Mouse (Mus musculus): ENCODE measurements around the gene Dtd2.
A peak's percentile ranks its signal among the peaks of the same experiment; 100 is the strongest.

The Dtd2 gene

GRCm38 (mm10) chr12:51983625-51984024 is 22.7 kb downstream of the Dtd2 start:
- no peak for DNase-seq

GRCm38 (mm10) chr12:51976531-51976930 is 29.8 kb downstream of the Dtd2 start:
- DNase-seq = peak; percentile 28

GRCm38 (mm10) chr12:51974381-51974780 is 31.9 kb downstream of the Dtd2 start:
- no peak for DNase-seq

DNA sequence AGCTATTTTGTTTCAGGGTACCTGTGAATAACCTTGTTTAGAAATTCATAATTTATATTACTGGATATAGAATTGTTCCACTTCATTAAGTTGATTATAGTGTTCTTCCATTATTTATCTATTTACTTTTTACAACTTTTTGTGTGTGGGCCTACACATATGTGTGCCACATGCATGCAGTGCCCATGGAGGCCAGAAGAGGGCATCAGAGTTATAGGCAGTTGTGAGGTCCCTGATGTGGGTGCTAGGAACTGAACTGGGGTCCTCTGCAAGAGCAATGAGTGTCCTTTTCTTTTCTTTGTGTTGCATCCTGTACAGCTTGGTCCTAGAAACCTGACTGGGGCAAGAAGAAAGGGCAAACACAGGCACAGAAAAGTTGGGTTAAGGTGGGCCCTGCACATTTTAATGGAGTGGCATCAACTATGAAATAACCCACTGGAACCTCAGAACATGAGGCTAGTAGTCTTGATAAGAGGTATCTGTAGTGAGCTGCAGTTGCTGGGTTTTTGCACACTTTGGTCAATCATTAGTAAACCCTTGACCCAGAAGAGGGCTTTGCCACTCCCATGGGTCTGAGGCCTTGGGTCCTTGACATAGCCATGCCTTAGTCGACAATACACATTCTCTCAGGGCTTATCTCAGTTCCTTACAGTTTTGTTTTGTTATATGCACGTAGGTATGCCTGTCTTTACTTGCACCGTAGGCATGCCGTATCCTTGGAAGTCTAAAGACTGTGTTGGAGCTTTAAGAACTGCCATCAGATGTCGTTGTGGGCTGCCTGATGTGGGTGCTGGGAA is 33.8 kb downstream of the Dtd2 start:
- no peak for DNase-seq

DNA sequence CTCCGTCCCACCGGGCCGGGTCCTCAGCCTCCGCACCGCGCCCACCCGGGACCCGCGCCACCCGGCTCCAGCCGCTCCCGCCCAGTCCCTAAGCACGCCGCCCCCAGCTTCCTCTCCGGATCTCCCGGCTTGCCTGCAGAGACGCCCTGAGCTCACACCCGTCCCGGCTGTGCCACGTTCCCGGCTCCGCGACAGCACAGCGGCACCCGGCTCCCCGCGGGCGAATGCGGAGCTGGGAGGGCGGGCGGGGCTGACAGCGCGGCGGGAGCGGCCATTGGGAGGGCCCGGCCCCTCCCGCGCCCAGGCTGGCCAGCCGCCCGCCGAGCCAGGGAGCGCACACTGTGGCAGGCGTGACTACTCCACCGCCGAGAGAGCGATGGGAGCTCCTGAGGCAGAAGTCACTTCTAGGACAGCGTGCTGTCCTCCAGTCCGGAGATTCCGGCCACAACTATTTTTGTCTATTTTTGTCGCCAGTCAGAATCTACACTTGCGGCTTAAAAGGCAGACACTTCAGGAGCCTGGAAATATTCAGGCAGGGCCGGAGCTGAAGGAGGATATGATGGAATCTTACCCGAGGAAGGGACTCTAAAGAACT is 35.1 kb downstream of the Dtd2 start, which contains the start of gene Heatr5a:
Gene Heatr5a (minus strand): TSS at position 252 of the 595 bp plus-strand sequence.
- DNase-seq = peak; percentile 88

GRCm38 (mm10) chr12:51970352-51971069 is 35.8 kb downstream of the Dtd2 start:
- no peak for DNase-seq

DNA sequence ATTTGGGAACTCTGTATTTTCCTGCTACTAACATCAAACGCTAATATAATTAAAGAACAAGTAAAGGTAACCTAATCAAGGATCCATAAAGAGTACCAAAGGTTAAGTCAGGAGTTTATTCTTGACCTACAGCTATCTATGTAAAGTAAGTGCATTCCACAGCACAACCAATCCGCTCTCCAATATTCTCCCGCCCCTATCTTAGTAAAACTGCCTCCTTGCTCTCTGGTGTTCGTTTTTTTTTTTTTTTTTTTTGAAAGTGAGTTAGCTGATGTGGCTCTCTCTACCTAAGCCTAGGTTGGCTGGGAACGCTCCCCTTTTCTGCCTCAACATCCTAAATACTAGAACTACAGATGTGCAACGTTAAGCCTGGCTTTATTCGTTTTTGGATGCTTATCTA is 36.4 kb downstream of the Dtd2 start:
- no peak for DNase-seq

GRCm38 (mm10) chr12:51969092-51969491 is 37.2 kb downstream of the Dtd2 start:
- DNase-seq = no peak

DNA sequence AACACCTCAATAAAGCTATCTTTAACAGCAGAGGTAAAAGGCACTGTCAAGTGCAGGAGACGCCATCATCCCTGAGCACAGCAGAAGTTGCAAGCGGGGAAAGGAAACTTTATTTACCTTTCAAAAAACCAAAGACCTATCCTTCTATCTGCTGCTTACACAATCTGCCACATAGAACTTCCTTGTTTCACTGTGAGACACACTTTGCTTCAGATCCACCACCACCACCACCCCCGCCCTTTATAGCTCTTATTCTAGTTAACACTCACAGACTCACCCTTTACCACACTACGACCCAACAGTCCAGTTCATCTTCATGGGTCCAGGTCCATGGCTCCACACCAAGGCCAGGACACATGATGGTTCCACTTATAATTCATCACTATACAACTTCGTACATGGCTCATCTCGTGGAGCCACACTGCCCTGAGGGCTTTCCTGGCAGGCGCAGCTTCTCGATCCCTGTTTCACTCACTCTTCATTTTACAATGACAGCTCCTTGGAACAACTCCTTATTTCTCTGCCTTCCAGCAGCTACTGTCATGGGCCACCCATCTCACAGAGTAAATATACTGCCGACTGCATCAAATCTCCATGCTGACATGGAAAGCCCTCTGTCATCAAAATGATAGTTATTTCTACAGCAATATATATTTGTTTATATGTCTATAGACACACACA is 38.2 kb downstream of the Dtd2 start:
- no peak for DNase-seq

- no peak for DNase-seq
Observed at GRCm38 (mm10) chr12:51957626-51958025, 48.7 kb downstream of the Dtd2 start.

DNA sequence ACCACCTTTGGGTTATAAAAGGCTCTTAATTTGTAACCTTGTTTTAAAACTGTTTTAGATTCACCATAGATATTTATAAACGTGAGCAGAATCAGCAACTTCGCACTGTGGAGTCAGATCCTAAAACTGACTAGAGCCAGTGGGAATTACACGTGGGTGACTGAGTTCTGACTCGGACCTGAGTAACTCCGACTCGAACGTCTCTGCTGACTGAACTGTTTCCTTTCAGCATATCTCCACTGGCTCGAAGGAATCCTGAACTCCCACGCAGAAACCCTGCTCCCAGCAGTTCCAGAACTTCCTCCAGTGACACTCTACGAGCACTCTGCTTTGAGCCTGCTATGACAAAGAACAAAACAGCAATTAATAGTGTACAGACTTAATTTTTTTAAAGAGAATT is 54.0 kb downstream of the Dtd2 start:
- DNase-seq = no peak

DNA sequence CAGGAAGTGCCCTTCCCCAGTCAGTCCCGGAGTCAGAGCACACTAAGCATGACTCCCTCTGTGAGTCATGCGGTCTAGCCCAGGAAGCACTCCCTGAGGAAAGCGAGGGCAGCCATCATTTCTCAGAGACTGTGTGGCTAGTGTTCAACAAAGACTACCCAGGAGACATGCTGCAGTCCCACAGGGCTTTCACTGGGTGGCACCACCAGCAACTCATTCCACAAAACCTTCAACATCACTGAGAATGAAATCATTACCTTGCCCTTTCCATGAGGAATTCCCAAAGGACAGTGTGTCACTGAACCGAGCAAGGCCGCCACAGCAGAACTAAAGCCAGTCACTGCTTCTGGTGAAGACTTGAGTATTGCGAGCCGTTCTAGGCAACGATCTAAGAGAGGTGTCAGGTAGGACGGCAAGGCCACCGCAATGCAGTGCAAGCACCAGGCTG is 58.8 kb downstream of the Dtd2 start:
- no peak for DNase-seq

- DNase-seq = no peak
Observed at GRCm38 (mm10) chr12:51945331-51945730, 61.0 kb downstream of the Dtd2 start.

DNA sequence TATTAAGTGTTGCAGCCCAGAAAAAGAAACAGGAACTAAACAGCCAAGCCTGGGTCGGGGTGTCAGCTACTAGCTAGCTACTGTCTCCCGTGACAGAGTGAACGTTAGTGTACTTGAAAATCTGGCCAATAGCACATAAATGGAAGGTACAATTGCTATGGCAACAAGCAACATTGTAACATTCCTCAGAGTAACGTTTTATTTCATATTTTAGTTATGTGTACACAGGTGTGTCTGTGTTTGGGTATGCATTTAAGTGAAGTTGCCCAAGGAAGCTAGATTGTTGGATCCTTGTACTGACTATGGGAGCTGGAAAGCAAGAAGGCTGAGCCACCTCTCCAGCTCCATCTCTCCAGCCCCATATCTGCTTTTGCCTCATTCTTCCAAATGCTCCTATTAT is 66.5 kb downstream of the Dtd2 start:
- DNase-seq = no peak

Measured in cerebellum, adult 9-11 months (tissue).